Mouse (Mus musculus): Measurements from ENCODE around the gene Wdr59. TPM values are rescaled to one million over a fixed set of nuclear protein-coding genes. Genes with fewer than 3 reads are reported as not detected.
A peak's percentile ranks its signal among the peaks of the same experiment; 100 is the strongest.

The Wdr59 gene
- polyA plus RNA-seq, 1 experiment from 2014 or later = 5.4 TPM

DNA sequence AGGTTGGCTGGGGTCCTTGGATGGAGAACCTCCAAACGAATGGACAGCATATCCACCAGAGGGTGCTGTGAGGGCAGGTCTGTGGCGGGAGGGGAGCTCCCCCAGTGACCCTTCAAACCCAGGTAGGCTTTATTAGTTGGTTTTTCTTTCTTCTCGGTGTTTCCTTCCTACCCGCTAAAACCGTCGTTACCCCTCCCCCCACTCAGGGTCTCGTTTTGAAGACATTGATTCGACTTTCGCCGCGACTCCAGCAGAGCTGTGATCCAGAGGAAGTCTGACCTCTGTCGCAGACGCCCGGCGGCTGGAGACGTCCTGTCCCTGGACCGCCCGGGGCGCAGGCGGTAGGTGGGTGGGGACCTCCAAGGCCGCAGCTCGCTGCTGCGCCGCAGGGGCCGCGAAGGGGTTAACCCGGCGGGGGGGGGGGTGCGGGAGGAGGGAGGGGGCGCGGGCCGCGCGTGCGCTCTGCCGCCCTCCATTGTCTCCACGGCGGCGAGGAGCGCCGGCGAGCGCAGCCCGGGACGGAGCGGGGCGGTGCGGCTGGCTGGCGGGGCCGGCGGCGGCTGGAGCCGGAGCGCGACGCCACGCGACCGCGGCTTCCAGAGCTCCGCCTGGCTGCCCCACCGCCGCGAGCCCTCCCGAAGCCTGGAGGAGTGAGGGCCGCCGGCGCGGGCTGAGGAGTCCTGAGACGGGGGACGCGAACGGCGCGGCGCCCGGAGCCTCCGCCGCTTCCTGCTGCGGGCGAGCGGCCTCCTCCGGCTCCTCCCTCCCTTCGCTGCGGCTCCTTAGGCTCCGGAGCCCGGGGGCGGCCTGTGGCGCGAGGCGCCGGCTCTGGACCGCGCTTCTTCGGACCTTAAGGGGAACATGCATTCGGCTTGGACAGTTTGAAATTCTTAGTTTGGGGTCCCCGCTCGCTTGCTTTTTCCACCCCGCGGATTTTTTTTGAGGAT lies 14.4 kb upstream of the Wdr59 start, which contains the start of gene Znrf1:
TSS of gene Znrf1 (plus strand) at position 67 of the 947 bp plus-strand sequence.
- Histone ChIP-seq H3K36me3 (ENCODE audit: control insufficient read depth, insufficient read depth, low read length) (no peaks in the 10 kb centered on the region), H3K27ac (ENCODE audit: low read length) (peak within 1 kb of the TSS; percentile 95), H3K27me3 (ENCODE audit: control insufficient read depth, insufficient read depth, low read length) (no peaks in the 10 kb centered on the region), H3K4me1 (ENCODE audit: control insufficient read depth, insufficient read depth, low read length) (peaks cover 30% of the 10 kb centered on the region; the same call in 1 of the 2 replicates), H3K9ac (replicated peaks; ENCODE audit: low read depth, low read length) (peak within 1 kb of the TSS; percentile 89), H3K4me2 (replicated peaks; ENCODE audit: low read depth, low read length) (peak within 1 kb of the TSS; percentile 85), H3K4me3 (ENCODE audit: low read depth, low read length) (peak within 1 kb of the TSS; percentile 95), H3K9me3 (ENCODE audit: control insufficient read depth, low read depth, low read length) (no peaks in the 10 kb centered on the region)
- peak; percentile 91 for ATAC-seq (ENCODE audit: insufficient number of reproducible peaks, insufficient read depth, low FRiP score, low read depth)
- under 1% methylated on average over 76 of the region's 100 CpGs for WGBS

DNA sequence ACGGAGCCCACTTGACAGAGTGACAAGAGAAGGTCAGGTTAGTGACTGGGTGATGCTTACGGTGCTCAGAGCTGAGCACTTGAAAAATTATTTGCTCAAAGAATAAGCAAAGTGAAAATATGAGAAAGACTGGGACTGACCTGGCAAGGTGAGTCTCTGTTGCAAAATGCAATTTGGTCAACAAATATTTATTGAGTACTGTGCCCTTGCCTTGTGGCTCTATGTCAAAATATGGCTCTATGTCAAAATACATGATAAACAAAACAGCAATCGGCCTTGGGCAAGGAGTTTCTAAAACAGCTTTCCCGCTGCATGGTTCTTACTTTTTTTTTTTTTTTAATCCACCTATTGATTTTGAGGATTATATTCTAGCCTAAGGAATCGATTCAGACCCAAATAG lies 13.6 kb upstream of the Wdr59 start:
- no peaks in the 10 kb centered on the region for H3K27me3 ChIP-seq (ENCODE audit: control insufficient read depth, insufficient read depth, low read length)
- peak overlapping the region; percentile 36; the same call in 1 of the 2 replicates for H3K4me2 ChIP-seq (replicated peaks; ENCODE audit: low read depth, low read length)
- no peak for ATAC-seq (ENCODE audit: insufficient number of reproducible peaks, insufficient read depth, low FRiP score, low read depth)
- peaks cover 23% of the 10 kb centered on the region; the same call in 1 of the 2 replicates for H3K4me1 ChIP-seq (ENCODE audit: control insufficient read depth, insufficient read depth, low read length)
- H3K4me3 ChIP-seq (ENCODE audit: low read depth, low read length) = peak overlapping the region; percentile 95
- WGBS = 27% methylated on average over 5 of the region's 5 CpGs
- H3K9ac ChIP-seq (replicated peaks; ENCODE audit: low read depth, low read length) = no peak overlapping the region
- no peaks in the 10 kb centered on the region for H3K9me3 ChIP-seq (ENCODE audit: control insufficient read depth, low read depth, low read length)
- no peak overlapping the region for H3K27ac ChIP-seq (ENCODE audit: low read length)
- H3K36me3 ChIP-seq (ENCODE audit: control insufficient read depth, insufficient read depth, low read length) = no peaks in the 10 kb centered on the region

DNA sequence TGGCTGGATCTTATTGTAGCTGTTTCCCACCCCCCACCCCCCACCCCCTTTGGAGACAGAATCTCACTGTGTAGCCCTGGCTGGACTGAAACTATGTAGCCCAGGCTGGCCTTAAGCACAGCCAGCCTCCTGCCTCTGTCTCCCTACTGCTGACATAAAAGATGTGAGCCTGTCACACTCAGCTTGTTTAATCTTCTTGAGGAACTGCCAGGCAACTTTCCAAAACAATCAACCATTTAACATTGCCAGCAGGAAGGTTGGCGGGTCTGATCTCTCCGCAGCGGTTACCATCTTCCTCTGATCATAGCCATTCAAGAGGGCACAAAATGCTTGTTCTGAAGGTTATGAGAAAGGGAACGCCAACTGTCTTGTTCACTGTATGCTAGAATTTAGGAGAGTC lies 11.6 kb upstream of the Wdr59 start:
- Histone ChIP-seq H3K9me3 (ENCODE audit: control insufficient read depth, low read depth, low read length) (no peaks in the 10 kb centered on the region), H3K27me3 (ENCODE audit: control insufficient read depth, insufficient read depth, low read length) (no peaks in the 10 kb centered on the region), H3K36me3 (ENCODE audit: control insufficient read depth, insufficient read depth, low read length) (no peaks in the 10 kb centered on the region), H3K27ac (ENCODE audit: low read length) (no peak overlapping the region), H3K4me1 (ENCODE audit: control insufficient read depth, insufficient read depth, low read length) (peaks cover 10% of the 10 kb centered on the region; the same call in 1 of the 2 replicates), H3K4me3 (ENCODE audit: low read depth, low read length) (no peak overlapping the region), H3K4me2 (replicated peaks; ENCODE audit: low read depth, low read length) (no peak overlapping the region), H3K9ac (replicated peaks; ENCODE audit: low read depth, low read length) (no peak overlapping the region)
- no peak for ATAC-seq (ENCODE audit: insufficient number of reproducible peaks, insufficient read depth, low FRiP score, low read depth)
- WGBS = 71% methylated on average over 4 of the region's 4 CpGs

DNA sequence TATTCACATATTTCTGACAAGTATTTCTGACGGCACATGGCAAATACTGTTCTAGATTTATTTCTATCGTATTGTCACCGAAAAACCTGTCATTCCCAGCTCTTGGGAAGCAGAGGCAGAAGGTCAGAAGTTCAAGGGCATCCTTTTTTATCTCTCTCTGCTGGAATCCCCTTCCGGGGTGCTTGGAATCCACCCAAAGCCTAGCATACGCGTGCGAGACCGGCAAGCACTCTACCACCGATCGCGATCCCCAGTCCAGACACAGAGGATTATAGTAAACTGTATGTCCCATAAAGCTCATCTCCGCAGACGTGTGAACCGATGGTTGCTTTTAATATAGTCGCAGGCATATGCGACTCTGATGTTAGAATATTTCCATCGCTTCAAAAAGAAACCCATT lies 9.7 kb upstream of the Wdr59 start:
- Histone ChIP-seq H3K27me3 (ENCODE audit: control insufficient read depth, insufficient read depth, low read length) (no peaks in the 10 kb centered on the region), H3K27ac (ENCODE audit: low read length) (no peak overlapping the region), H3K9me3 (ENCODE audit: control insufficient read depth, low read depth, low read length) (no peaks in the 10 kb centered on the region), H3K36me3 (ENCODE audit: control insufficient read depth, insufficient read depth, low read length) (no peaks in the 10 kb centered on the region), H3K4me3 (ENCODE audit: low read depth, low read length) (no peak overlapping the region), H3K9ac (replicated peaks; ENCODE audit: low read depth, low read length) (no peak overlapping the region), H3K4me2 (replicated peaks; ENCODE audit: low read depth, low read length) (no peak overlapping the region), H3K4me1 (ENCODE audit: control insufficient read depth, insufficient read depth, low read length) (no peaks in the 10 kb centered on the region)
- no peak for ATAC-seq (ENCODE audit: insufficient number of reproducible peaks, insufficient read depth, low FRiP score, low read depth)
- WGBS = 81% methylated on average over 17 of the region's 17 CpGs

DNA sequence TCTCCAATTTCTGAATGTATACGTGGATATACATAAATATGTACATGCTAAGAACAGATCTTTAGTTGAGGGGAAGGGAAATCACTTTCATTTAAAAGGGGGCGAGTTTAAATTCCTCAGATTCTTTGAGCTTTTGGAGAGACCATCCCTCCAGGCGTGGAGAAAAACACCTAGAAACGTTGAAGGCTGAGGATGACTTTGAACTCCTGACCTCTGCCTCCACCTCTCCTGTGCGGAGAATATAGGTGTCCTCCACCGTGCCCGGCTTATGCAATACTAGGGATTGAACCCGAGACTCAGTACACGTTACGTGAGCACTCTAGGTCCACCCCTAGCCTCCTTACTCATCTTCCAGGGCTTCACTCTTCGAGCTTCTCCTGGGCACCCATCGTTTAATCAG lies 9.3 kb upstream of the Wdr59 start:
- H3K9ac ChIP-seq (replicated peaks; ENCODE audit: low read depth, low read length) = no peak overlapping the region
- no peak overlapping the region for H3K4me2 ChIP-seq (replicated peaks; ENCODE audit: low read depth, low read length)
- H3K4me1 ChIP-seq (ENCODE audit: control insufficient read depth, insufficient read depth, low read length) = no peaks in the 10 kb centered on the region
- H3K36me3 ChIP-seq (ENCODE audit: control insufficient read depth, insufficient read depth, low read length) = no peaks in the 10 kb centered on the region
- no peaks in the 10 kb centered on the region for H3K27me3 ChIP-seq (ENCODE audit: control insufficient read depth, insufficient read depth, low read length)
- H3K9me3 ChIP-seq (ENCODE audit: control insufficient read depth, low read depth, low read length) = no peaks in the 10 kb centered on the region
- no peak for ATAC-seq (ENCODE audit: insufficient number of reproducible peaks, insufficient read depth, low FRiP score, low read depth)
- H3K4me3 ChIP-seq (ENCODE audit: low read depth, low read length) = no peak overlapping the region
- 63% methylated on average over 12 of the region's 12 CpGs for WGBS
- H3K27ac ChIP-seq (ENCODE audit: low read length) = no peak overlapping the region

DNA sequence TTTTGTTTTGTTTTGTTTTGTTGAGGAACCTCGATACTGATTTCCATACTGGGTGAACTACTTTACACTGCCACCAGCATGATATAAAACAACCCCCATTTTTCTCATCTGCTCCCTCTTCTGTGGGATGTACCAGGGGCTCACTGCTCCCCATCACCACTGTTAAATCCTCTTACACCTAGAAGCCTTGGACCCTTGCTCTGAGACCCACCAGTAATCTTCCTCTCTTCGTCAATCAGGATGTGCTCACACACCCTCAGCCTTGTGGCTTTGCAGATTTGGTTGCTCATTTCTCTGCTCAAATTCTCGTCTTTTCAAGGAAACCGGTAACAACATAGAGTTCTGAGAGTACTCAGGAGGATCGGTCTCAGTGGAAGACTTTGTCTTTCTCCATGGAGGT lies 6.2 kb upstream of the Wdr59 start:
- Histone ChIP-seq H3K9ac (replicated peaks; ENCODE audit: low read depth, low read length) (no peak overlapping the region), H3K36me3 (ENCODE audit: control insufficient read depth, insufficient read depth, low read length) (no peaks in the 10 kb centered on the region), H3K4me1 (ENCODE audit: control insufficient read depth, insufficient read depth, low read length) (no peaks in the 10 kb centered on the region), H3K9me3 (ENCODE audit: control insufficient read depth, low read depth, low read length) (no peaks in the 10 kb centered on the region), H3K4me2 (replicated peaks; ENCODE audit: low read depth, low read length) (no peak overlapping the region), H3K27ac (ENCODE audit: low read length) (no peak overlapping the region), H3K27me3 (ENCODE audit: control insufficient read depth, insufficient read depth, low read length) (no peaks in the 10 kb centered on the region), H3K4me3 (ENCODE audit: low read depth, low read length) (no peak overlapping the region)
- no peak for ATAC-seq (ENCODE audit: insufficient number of reproducible peaks, insufficient read depth, low FRiP score, low read depth)
- 82% methylated on average over 5 of the region's 5 CpGs for WGBS

DNA sequence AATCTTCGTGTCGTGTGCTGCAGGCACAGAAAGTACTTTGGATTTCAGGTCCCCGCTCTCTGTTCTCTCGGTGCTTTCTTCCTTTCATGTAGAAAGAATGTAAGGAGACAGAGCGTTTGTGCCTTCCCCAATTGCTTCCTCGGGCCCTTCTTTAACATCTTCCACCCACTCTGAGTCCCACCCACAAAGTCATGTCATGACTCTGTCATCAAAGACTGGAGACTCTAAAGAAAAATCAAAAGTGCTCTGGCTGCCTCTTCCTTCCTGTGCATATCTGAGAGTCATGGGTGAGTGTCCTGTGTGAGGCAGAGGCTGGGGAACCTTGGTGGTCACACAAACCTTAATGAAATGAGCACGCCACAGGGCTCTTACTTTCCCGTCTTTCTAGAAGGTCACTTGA lies 5.3 kb upstream of the Wdr59 start:
- no peaks in the 10 kb centered on the region for H3K4me1 ChIP-seq (ENCODE audit: control insufficient read depth, insufficient read depth, low read length)
- H3K9me3 ChIP-seq (ENCODE audit: control insufficient read depth, low read depth, low read length) = no peaks in the 10 kb centered on the region
- 75% methylated on average over 8 of the region's 8 CpGs for WGBS
- H3K9ac ChIP-seq (replicated peaks; ENCODE audit: low read depth, low read length) = no peak overlapping the region
- H3K27ac ChIP-seq (ENCODE audit: low read length) = no peak overlapping the region
- H3K4me2 ChIP-seq (replicated peaks; ENCODE audit: low read depth, low read length) = no peak overlapping the region
- H3K27me3 ChIP-seq (ENCODE audit: control insufficient read depth, insufficient read depth, low read length) = no peaks in the 10 kb centered on the region
- no peak overlapping the region for H3K4me3 ChIP-seq (ENCODE audit: low read depth, low read length)
- H3K36me3 ChIP-seq (ENCODE audit: control insufficient read depth, insufficient read depth, low read length) = no peaks in the 10 kb centered on the region
- no peak for ATAC-seq (ENCODE audit: insufficient number of reproducible peaks, insufficient read depth, low FRiP score, low read depth)

DNA sequence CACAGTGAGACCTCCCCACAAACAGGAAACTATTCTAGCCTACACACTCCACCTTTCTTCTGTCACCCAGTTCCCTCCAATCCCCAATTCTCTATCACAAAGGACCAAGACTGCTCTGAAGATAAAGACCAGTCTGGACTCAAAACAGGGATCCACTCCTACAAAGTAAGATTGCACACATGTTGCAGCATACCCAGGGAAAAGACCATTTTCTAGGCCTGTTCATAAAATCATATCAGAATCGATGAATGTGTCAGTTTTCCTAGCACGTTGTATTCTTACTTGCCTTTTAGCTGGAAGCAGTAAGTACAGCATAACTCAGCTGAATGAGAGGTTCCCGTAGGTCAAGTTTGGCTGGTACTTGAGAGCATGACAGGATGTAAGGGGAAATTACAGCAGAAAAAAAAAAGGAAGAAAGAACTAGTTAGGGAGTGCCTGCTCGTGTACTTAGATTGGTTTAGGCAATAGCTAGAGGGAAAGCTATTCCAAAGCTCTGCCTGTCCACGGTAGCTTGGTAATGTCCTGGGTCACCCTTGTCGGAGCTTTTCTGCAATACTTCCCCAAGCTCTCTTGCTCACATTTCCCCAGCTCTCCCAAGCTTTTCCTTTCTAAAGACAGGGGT lies 4.6 kb upstream of the Wdr59 start:
- H3K27ac ChIP-seq (ENCODE audit: low read length) = no peak overlapping the region
- no peaks in the 10 kb centered on the region for H3K36me3 ChIP-seq (ENCODE audit: control insufficient read depth, insufficient read depth, low read length)
- H3K9me3 ChIP-seq (ENCODE audit: control insufficient read depth, low read depth, low read length) = no peaks in the 10 kb centered on the region
- no peak for ATAC-seq (ENCODE audit: insufficient number of reproducible peaks, insufficient read depth, low FRiP score, low read depth)
- no peak overlapping the region for H3K4me3 ChIP-seq (ENCODE audit: low read depth, low read length)
- no peaks in the 10 kb centered on the region for H3K27me3 ChIP-seq (ENCODE audit: control insufficient read depth, insufficient read depth, low read length)
- no peaks in the 10 kb centered on the region for H3K4me1 ChIP-seq (ENCODE audit: control insufficient read depth, insufficient read depth, low read length)
- 73% methylated on average over 6 of the region's 6 CpGs for WGBS
- no peak overlapping the region for H3K4me2 ChIP-seq (replicated peaks; ENCODE audit: low read depth, low read length)
- H3K9ac ChIP-seq (replicated peaks; ENCODE audit: low read depth, low read length) = no peak overlapping the region

Measured in stomach, embryonic 14.5 days (tissue).